Mouse (Mus musculus): Measurements from ENCODE around the gene Gm10570.

- TF ChIP-seq CTCF (IDR thresholded peaks at IDR 0.05 in 2 of 3, conservative IDR thresholded peaks at IDR 0.05 in 1 of 3; ENCODE audit: control insufficient read depth in 1 of 3, insufficient read depth in 1 of 3, low read depth in 2 of 3, low read length in 3 of 3, poor library complexity in 1 of 3, severe bottlenecking in 1 of 3) = no peak
- TF ChIP-seq POLR2A (IDR thresholded peaks at IDR 0.05; ENCODE audit: control insufficient read depth in 1 of 2, insufficient read depth in 1 of 2, low read depth in 1 of 2, low read length in 2 of 2, poor library complexity in 1 of 2) = no peak
- no peak for TF ChIP-seq CHD2 (IDR thresholded peaks at IDR 0.05; ENCODE audit: low read length)
- TF ChIP-seq USF1 (IDR thresholded peaks at IDR 0.05; ENCODE audit: low read depth, low read length) = no peak
- no peak for TF ChIP-seq CHD1 (IDR thresholded peaks at IDR 0.05; ENCODE audit: low read depth, low read length)
- TF ChIP-seq ETS1 (IDR thresholded peaks at IDR 0.05; ENCODE audit: low read depth, low read length) = no peak
- no peak for TF ChIP-seq MAX (IDR thresholded peaks at IDR 0.05; ENCODE audit: low read length)
- no peak for TF ChIP-seq RAD21 (IDR thresholded peaks at IDR 0.05; ENCODE audit: low read depth, low read length)
- no peak for TF ChIP-seq GATA1 (IDR thresholded peaks at IDR 0.05; ENCODE audit: low read depth, low read length)
- TF ChIP-seq POLR2AphosphoS5 (IDR thresholded peaks at IDR 0.05; ENCODE audit: borderline replicate concordance, low read depth, low read length) = no peak
- TF ChIP-seq ZKSCAN1 (IDR thresholded peaks at IDR 0.05; ENCODE audit: low read depth, low read length) = no peak
These were observed 31.8 kb downstream of the Gm10570 start for GRCm38 (mm10) chr4:130276573-130277176.

Data from MEL (cell line).